Mouse (Mus musculus): ENCODE measurements around the gene Rab11fip5.

GRCm38 (mm10) chr6:85344929-85345328, 29.5 kb downstream of the Rab11fip5 start:
- TF ChIP-seq CTCF (IDR thresholded peaks at IDR 0.05; ENCODE audit: insufficient read depth, low read depth, low read length) (no peak), POLR2A (IDR thresholded peaks at IDR 0.05; ENCODE audit: insufficient read depth, low read depth, low read length) (no peak)
